Mouse (Mus musculus) myocyte (in vitro differentiated cells): ENCODE results near the gene Ubald2. TPM values are rescaled to one million over a fixed set of nuclear protein-coding genes. Genes with fewer than 3 reads are reported as not detected.

Source experiments
- H3K27me3 ChIP-seq: one replicate; pipeline ENCODE4 v1.6.1; 2011; ENCODE audit not compliant: control insufficient read depth, insufficient read depth, insufficient read length
- H3K36me3 ChIP-seq: one replicate; pipeline ENCODE4 v1.6.1; 2011; ENCODE audit not compliant: control insufficient read depth, insufficient read depth
- H3K4me2 ChIP-seq: one replicate; pipeline ENCODE4 v1.6.1; 2011; ENCODE audit warnings: low read depth, control low read depth
- H3K4me3 ChIP-seq: one replicate; pipeline ENCODE4 v1.5.1; 2011; ENCODE audit warnings: mild to moderate bottlenecking, control low read depth, moderate library complexity
- H3K79me2 ChIP-seq: one replicate; pipeline ENCODE4 v1.6.1; 2011; ENCODE audit not compliant: control insufficient read depth, insufficient read depth
- H3ac ChIP-seq: one replicate; pipeline ENCODE4 v1.6.1; 2011; ENCODE audit not compliant: control insufficient read depth, insufficient read length
- CEBPB ChIP-seq: IDR thresholded peaks from 2 replicates; pipeline ENCODE4 v1.6.1; 2011; ENCODE audit warnings: mild to moderate bottlenecking, moderate library complexity; ENCODE audit not compliant: poor library complexity, insufficient read depth, severe bottlenecking
- E2F4 ChIP-seq: IDR thresholded peaks from one replicate; pipeline ENCODE4 v1.6.1; 2011; ENCODE audit warnings: mild to moderate bottlenecking, control low read depth, moderate library complexity; ENCODE audit not compliant: insufficient read depth
- MAX ChIP-seq: IDR thresholded peaks from one replicate; pipeline ENCODE4 v1.6.1; 2011; ENCODE audit warnings: low read depth, mild to moderate bottlenecking, control low read depth
- MYOD1 ChIP-seq, 3 experiments: IDR thresholded peaks; one replicate each; pipeline ENCODE4 v1.6.1; 2011; ENCODE audit warnings: control low read depth in 2 of 3, low read depth in 2 of 3, mild to moderate bottlenecking in 2 of 3, moderate library complexity in 1 of 3; ENCODE audit not compliant: insufficient read length in 2 of 3, control insufficient read depth in 1 of 3
- MYOG ChIP-seq, 3 experiments: IDR thresholded peaks; one replicate each; pipeline ENCODE4 v1.6.1; 2011; ENCODE audit warnings: control low read depth in 2 of 3, low read depth in 2 of 3, mild to moderate bottlenecking in 2 of 3; ENCODE audit not compliant: insufficient read length in 2 of 3, control insufficient read depth in 1 of 3, insufficient read depth in 1 of 3
- POLR2A ChIP-seq: IDR thresholded peaks from one replicate; pipeline ENCODE4 v1.6.1; 2011; ENCODE audit warnings: low read depth, mild to moderate bottlenecking, control low read depth, moderate library complexity; ENCODE audit not compliant: insufficient read length
- POLR2AphosphoS2 ChIP-seq: IDR thresholded peaks from one replicate; pipeline ENCODE4 v1.6.1; 2011; ENCODE audit warnings: low read depth, control low read depth; ENCODE audit not compliant: insufficient read length
- REST ChIP-seq: IDR thresholded peaks from one replicate; pipeline ENCODE4 v1.6.1; 2011; ENCODE audit warnings: mild to moderate bottlenecking, control low read depth, moderate library complexity; ENCODE audit not compliant: insufficient read depth, insufficient read length
- SRF ChIP-seq: IDR thresholded peaks from one replicate; pipeline ENCODE4 v1.6.1; 2011; ENCODE audit warnings: low read depth; ENCODE audit not compliant: control insufficient read depth, insufficient read length
- TCF12 ChIP-seq: IDR thresholded peaks from one replicate; pipeline ENCODE4 v1.6.1; 2011; ENCODE audit warnings: mild to moderate bottlenecking, control low read depth; ENCODE audit not compliant: poor library complexity, insufficient read depth, severe bottlenecking
- TCF3 ChIP-seq: IDR thresholded peaks from one replicate; pipeline ENCODE4 v1.6.1; 2011; ENCODE audit warnings: low read depth, control low read depth; ENCODE audit not compliant: insufficient read length
- USF1 ChIP-seq: IDR thresholded peaks from one replicate; pipeline ENCODE4 v1.6.1; 2011; ENCODE audit warnings: low read depth, mild to moderate bottlenecking, control low read depth, moderate library complexity
- polyA plus RNA-seq: library from polyadenylated mRNA; unstranded; fragments of >200 nt; fragmentation: generic; extraction: Trizol; gene quantifications from one replicate; pipeline ENCODE4 v1.2.1, GENCODE M21; 2012; ENCODE audit warnings: missing spikeins

Ubald2 gene
- polyA plus RNA-seq, 1 experiment, result 120 TPM

DNA sequence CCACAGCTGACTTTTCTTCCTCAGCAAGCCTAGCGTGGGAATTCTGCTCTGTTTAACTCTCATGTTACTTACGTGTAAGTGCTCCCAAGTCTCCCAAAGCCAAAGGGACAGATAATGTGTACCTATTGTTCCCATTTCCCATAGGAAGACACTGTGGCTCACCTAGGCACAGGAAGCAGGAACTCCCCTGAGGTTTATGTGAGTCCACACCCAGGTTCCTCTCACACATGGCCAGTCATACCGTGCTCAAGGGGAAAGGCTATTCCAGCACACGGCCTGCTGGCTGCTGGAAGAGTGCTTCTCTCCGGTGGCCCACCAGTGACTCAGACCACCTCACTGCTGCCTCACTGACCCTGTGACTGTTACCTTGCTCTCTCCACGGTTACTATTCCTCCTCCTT lies 12.8 kb upstream of the Ubald2 start:
- TF ChIP-seq TCF12 (no peak), SRF (no peak), TCF3 (no peak), MAX (no peak), POLR2AphosphoS2 (no peak), POLR2A (no peak), MYOG (IDR thresholded peaks at IDR 0.05; ENCODE audit: control insufficient read depth in 1 of 3, insufficient read depth in 1 of 3, insufficient read length in 2 of 3, low read depth in 2 of 3) (no peak), USF1 (no peak), MYOD1 (IDR thresholded peaks at IDR 0.05; ENCODE audit: control insufficient read depth in 1 of 3, insufficient read length in 2 of 3, low read depth in 2 of 3) (no peak), CEBPB (no peak), E2F4 (no peak), REST (no peak)
- Histone ChIP-seq H3K4me2 (no peak overlapping the region), H3K27me3 (no peaks in the 10 kb centered on the region), H3K4me3 (no peak overlapping the region), H3K79me2 (no peaks in the 10 kb centered on the region), H3ac (no peak overlapping the region), H3K36me3 (no peaks in the 10 kb centered on the region)

DNA sequence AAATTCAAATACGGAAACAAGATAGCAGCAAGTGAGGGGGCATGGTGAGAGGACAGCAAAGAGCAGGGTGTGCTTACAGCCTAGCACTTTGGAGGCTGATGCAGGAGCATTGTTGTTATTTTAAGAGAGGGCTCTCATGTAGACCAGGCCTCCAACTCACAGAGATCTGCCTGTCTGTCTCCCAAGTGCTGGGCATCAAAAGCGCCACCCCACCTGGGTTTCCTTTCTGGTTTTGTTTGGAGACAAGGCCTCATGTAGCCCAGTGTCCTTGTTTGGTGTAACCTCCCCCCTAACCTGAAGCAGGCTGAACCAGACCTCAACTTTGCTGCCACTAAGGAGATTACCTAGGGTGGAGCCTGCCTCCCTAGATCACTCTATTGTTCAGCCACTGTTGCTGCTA lies 11.3 kb upstream of the Ubald2 start:
- no peak overlapping the region for H3ac ChIP-seq
- no peaks in the 10 kb centered on the region for H3K36me3 ChIP-seq
- no peaks in the 10 kb centered on the region for H3K27me3 ChIP-seq
- no peak for TF ChIP-seq MYOD1 (IDR thresholded peaks at IDR 0.05; ENCODE audit: control insufficient read depth in 1 of 3, insufficient read length in 2 of 3, low read depth in 2 of 3)
- TF ChIP-seq MAX, result no peak
- TF ChIP-seq MYOG (IDR thresholded peaks at IDR 0.05; ENCODE audit: control insufficient read depth in 1 of 3, insufficient read depth in 1 of 3, insufficient read length in 2 of 3, low read depth in 2 of 3), result no peak
- TF ChIP-seq REST, result no peak
- TF ChIP-seq CEBPB, result no peak
- no peak for TF ChIP-seq TCF12
- no peak for TF ChIP-seq SRF
- TF ChIP-seq TCF3, result no peak
- no peak for TF ChIP-seq USF1
- no peak for TF ChIP-seq POLR2A
- TF ChIP-seq POLR2AphosphoS2, result no peak
- TF ChIP-seq E2F4, result no peak
- no peak overlapping the region for H3K4me3 ChIP-seq
- no peak overlapping the region for H3K4me2 ChIP-seq
- no peaks in the 10 kb centered on the region for H3K79me2 ChIP-seq

GRCm38 (mm10) chr11:116423214-116423613 lies 10.7 kb upstream of the Ubald2 start:
- Histone ChIP-seq H3K27me3 (no peaks in the 10 kb centered on the region), H3ac (no peak overlapping the region), H3K4me3 (no peak overlapping the region), H3K36me3 (no peaks in the 10 kb centered on the region), H3K79me2 (no peaks in the 10 kb centered on the region), H3K4me2 (no peak overlapping the region)
- TF ChIP-seq USF1 (no peak), TCF12 (no peak), CEBPB (no peak), POLR2AphosphoS2 (no peak), MYOD1 (IDR thresholded peaks at IDR 0.05; ENCODE audit: control insufficient read depth in 1 of 3, insufficient read length in 2 of 3, low read depth in 2 of 3) (no peak), SRF (no peak), POLR2A (no peak), REST (no peak), TCF3 (no peak), E2F4 (no peak)

DNA sequence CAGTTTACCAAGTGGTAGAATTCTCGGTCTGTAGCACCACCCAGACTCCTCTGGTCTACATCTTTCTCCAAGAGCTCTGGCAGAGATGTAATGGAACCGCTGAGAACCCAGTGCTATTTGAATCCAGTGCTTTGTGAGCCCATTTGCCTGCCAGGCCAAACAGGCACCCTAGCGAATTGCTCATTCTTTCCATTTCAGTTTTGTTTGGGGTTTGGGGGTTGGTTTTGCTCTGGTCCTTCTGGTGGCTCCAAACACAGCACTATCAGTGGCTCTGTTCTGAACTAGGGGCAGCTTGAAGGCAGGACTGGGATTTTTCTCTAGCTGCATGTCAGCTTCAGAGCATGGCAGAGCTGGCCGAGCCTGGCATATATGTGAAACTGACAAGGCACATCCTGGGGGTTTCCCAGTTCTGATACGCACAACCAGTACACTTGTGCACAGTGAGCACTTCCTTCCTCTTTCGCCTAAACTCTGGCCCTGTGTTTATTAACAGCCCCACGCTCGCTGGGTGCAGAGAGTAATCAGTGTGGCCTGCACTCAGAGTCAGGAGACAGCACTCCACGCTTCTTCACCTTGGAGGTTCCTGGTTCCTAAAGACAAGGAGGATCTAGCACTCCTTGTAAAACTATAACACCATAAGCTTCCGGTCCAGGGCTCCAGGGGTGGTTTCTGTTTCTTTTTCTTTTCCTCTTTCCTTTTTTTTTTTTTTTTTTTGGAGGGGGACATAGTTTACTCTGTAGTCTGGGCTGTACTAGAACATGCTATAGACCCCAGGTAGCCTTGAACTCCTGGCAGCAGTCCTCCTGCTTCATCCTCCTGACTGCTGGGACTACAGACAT lies 9.9 kb upstream of the Ubald2 start:
- TF ChIP-seq E2F4 (no peak), USF1 (no peak), POLR2AphosphoS2 (no peak), MYOG (IDR thresholded peaks at IDR 0.05; ENCODE audit: control insufficient read depth in 1 of 3, insufficient read depth in 1 of 3, insufficient read length in 2 of 3, low read depth in 2 of 3) (no peak)
- no peak overlapping the region for H3K4me3 ChIP-seq
- H3K27me3 ChIP-seq, result no peaks in the 10 kb centered on the region

More for the DNA sequence above, 9.9 kb upstream of the Ubald2 start:
- Histone ChIP-seq H3K4me2 (no peak overlapping the region), H3K36me3 (no peaks in the 10 kb centered on the region), H3K79me2 (no peaks in the 10 kb centered on the region), H3ac (no peak overlapping the region)
